Mouse (Mus musculus): ENCODE data around the gene Tmem151b. TPM values are rescaled to one million over a fixed set of nuclear protein-coding genes. Genes with fewer than 3 reads are reported as not detected.

Tmem151b gene
- polyA plus RNA-seq, 1 experiment from 2014 or later: 25.5 TPM

Other genes starting within 250 kb of the Tmem151b start
- gene Cdc5l, start 115.9 kb downstream of the Tmem151b start, polyA plus RNA-seq (2015; fragmentation: Nextera tagmentation; extraction: Ambion mirVana): 70.8 and 74.8 TPM in 2 replicates
- gene Spats1, start 74.3 kb downstream of the Tmem151b start, polyA plus RNA-seq (2015; fragmentation: Nextera tagmentation; extraction: Ambion mirVana): 1.4 TPM in 2 replicates
- gene Aars2, start 42.8 kb downstream of the Tmem151b start, polyA plus RNA-seq (2015; fragmentation: Nextera tagmentation; extraction: Ambion mirVana): 17.6 and 19.4 TPM in 2 replicates
- gene Tcte1, start 26.2 kb downstream of the Tmem151b start, polyA plus RNA-seq (2015; fragmentation: Nextera tagmentation; extraction: Ambion mirVana): 2.6 and 2.7 TPM in 2 replicates
- gene Nfkbie, start 6.0 kb upstream of the Tmem151b start, polyA plus RNA-seq (2015; fragmentation: Nextera tagmentation; extraction: Ambion mirVana): 5.2 and 7.1 TPM in 2 replicates
- gene Slc35b2, start 14.2 kb upstream of the Tmem151b start, polyA plus RNA-seq (2015; fragmentation: Nextera tagmentation; extraction: Ambion mirVana): 89.2 and 95.3 TPM in 2 replicates
- 1,587 and 1,677 TPM in 2 replicates for gene Hsp90ab1, start 23.6 kb upstream of the Tmem151b start, polyA plus RNA-seq (2015; fragmentation: Nextera tagmentation; extraction: Ambion mirVana)
- gene Slc29a1, start 49.9 kb upstream of the Tmem151b start, polyA plus RNA-seq (2015; fragmentation: Nextera tagmentation; extraction: Ambion mirVana): 29.7 and 30.4 TPM in 2 replicates
- not detected in 2 replicates for gene Mymx, start 52.4 kb upstream of the Tmem151b start, polyA plus RNA-seq (2015; fragmentation: Nextera tagmentation; extraction: Ambion mirVana)
- gene Capn11, start 109.6 kb upstream of the Tmem151b start, polyA plus RNA-seq (2015; fragmentation: Nextera tagmentation; extraction: Ambion mirVana): 0.52 and 0.92 TPM in 2 replicates
- 115 and 121 TPM in 2 replicates for gene Mrpl14, start 136.6 kb upstream of the Tmem151b start, polyA plus RNA-seq (2015; fragmentation: Nextera tagmentation; extraction: Ambion mirVana)
- 124 and 133 TPM in 2 replicates for gene Tmem63b, start 137.2 kb upstream of the Tmem151b start, polyA plus RNA-seq (2015; fragmentation: Nextera tagmentation; extraction: Ambion mirVana)
- gene 1600014C23Rik, start 184.2 kb upstream of the Tmem151b start, polyA plus RNA-seq (2015; fragmentation: Nextera tagmentation; extraction: Ambion mirVana): not detected in 2 replicates

Measured in midbrain, embryonic 13.5 days (tissue).